ENCODE assay signal across 10 mouse cellular contexts in genomic region chr9:89496729-89497398, GRCm38 (mm10).
DNase-seq lines count a peak whose midpoint lies in the region; ATAC-seq and TF ChIP-seq lines count a peak whose summit lies in the region.
"Had no signal": no experiment of that assay in that cellular context is flagged by ENCODE, and none has a peak within 500 bp of the region (broad histone marks: within the 10 kb centered on the region; RNA-seq: fewer than 3 reads in every experiment).

No protein-coding gene starts in this region.

- H3K27ac ChIP-seq in heart, embryonic 12.5 days (ENCODE audit: poor library complexity, severe bottlenecking), result no peak overlapping the region
- peak overlapping the region; percentile 80 for H3K27ac ChIP-seq in hindbrain, embryonic 15.5 days (replicated peaks)
- no peak overlapping the region for H3K27ac ChIP-seq in midbrain, postnatal 0 days (ENCODE audit: low read depth, low read length)
- H3K27ac ChIP-seq: liver, embryonic 14.5 days had no signal

- H3K4me3 ChIP-seq in heart, embryonic 12.5 days, result no peak overlapping the region
- H3K4me3 ChIP-seq in hindbrain, embryonic 15.5 days, result no peak overlapping the region
- no peak overlapping the region for H3K4me3 ChIP-seq in midbrain, postnatal 0 days (ENCODE audit: low read depth, low read length)

- 59% methylated on average over 14 of the region's 14 CpGs for WGBS in heart, embryonic 12.5 days
- WGBS in hindbrain, embryonic 15.5 days, result 23% methylated on average over 14 of the region's 14 CpGs
- WGBS in midbrain, postnatal 0 days, result 53% methylated on average over 14 of the region's 14 CpGs

- no peaks in the 10 kb centered on the region for H3K4me1 ChIP-seq in heart, embryonic 12.5 days (replicated peaks)
- H3K4me1 ChIP-seq in hindbrain, embryonic 15.5 days (replicated peaks), result peaks cover 5% of the 10 kb centered on the region
- no peaks in the 10 kb centered on the region for H3K4me1 ChIP-seq in midbrain, postnatal 0 days (ENCODE audit: insufficient read depth, low read length)

- 0 out of 2 replicates have a peak overlapping the region, but pooled peaks have one; percentile 5 for H3K4me2 ChIP-seq in heart, embryonic 12.5 days
- H3K4me2 ChIP-seq in hindbrain, embryonic 15.5 days, result no peak overlapping the region
- H3K4me2 ChIP-seq in midbrain, postnatal 0 days (ENCODE audit: low read depth, low read length, poor library complexity, severe bottlenecking), result no peak overlapping the region

- DNase-seq in heart, adult 18-20 months, result no peak
- DNase-seq in embryo, embryonic 9.5 days (ENCODE audit: extremely low spot score), result peak; percentile 25
- peak; percentile 42 for DNase-seq in midbrain, postnatal 0 days (ENCODE audit: low spot score)
- DNase-seq in cerebellum, postnatal 14 days, result no peak
- DNase-seq in retina, embryonic 14.5 days (ENCODE audit: low spot score), result no peak
- DNase-seq in yolk sac, embryonic 10.5 days (ENCODE audit: low spot score), result no peak
- DNase-seq: gastrocnemius, postnatal 10 days had no signal

- no peaks in the 10 kb centered on the region for H3K36me3 ChIP-seq in heart, embryonic 12.5 days
- no peaks in the 10 kb centered on the region for H3K36me3 ChIP-seq in hindbrain, embryonic 15.5 days
- no peaks in the 10 kb centered on the region for H3K36me3 ChIP-seq in midbrain, postnatal 0 days (ENCODE audit: insufficient read depth, low read length)

- no peak overlapping the region for H3K9ac ChIP-seq in heart, embryonic 12.5 days
- H3K9ac ChIP-seq in hindbrain, embryonic 15.5 days, result no peak overlapping the region
- H3K9ac ChIP-seq in midbrain, postnatal 0 days (replicated peaks; ENCODE audit: low read length, poor library complexity, severe bottlenecking), result no peak overlapping the region
- H3K9ac ChIP-seq: liver, embryonic 14.5 days had no signal

- no peaks in the 10 kb centered on the region for H3K9me3 ChIP-seq in heart, embryonic 12.5 days (replicated peaks)
- H3K9me3 ChIP-seq in hindbrain, embryonic 15.5 days, result no peaks in the 10 kb centered on the region
- H3K9me3 ChIP-seq in midbrain, postnatal 0 days (ENCODE audit: low read length), result no peaks in the 10 kb centered on the region

- no peaks in the 10 kb centered on the region for H3K27me3 ChIP-seq in heart, embryonic 12.5 days (replicated peaks)
- no peaks in the 10 kb centered on the region for H3K27me3 ChIP-seq in hindbrain, embryonic 15.5 days
- no peaks in the 10 kb centered on the region for H3K27me3 ChIP-seq in midbrain, postnatal 0 days (ENCODE audit: insufficient read depth, low read length)

- TF ChIP-seq CTCF in midbrain, postnatal 0 days (IDR thresholded peaks at IDR 0.05), result no peak

- no peak for ATAC-seq in heart, embryonic 12.5 days (ENCODE audit: insufficient number of reproducible peaks, low FRiP score)
- ATAC-seq in hindbrain, embryonic 15.5 days (ENCODE audit: low FRiP score, low read depth), result peak; percentile 80
- ATAC-seq in midbrain, postnatal 0 days (ENCODE audit: low FRiP score), result peak; percentile 11; the same call in 1 of the 2 replicates

Comparison
In these comparisons a context has a peak if more than half of its experiments do, and no peak if none do; other contexts are left out.
1. DNase-seq: peak in embryo, embryonic 9.5 days (single experiment) and midbrain, postnatal 0 days (single experiment); none in heart, adult 18-20 months (0 of 2), cerebellum, postnatal 14 days (0 of 2), retina, embryonic 14.5 days (single experiment) and yolk sac, embryonic 10.5 days (single experiment).